Mouse (Mus musculus) forebrain, embryonic 11.5 days (tissue): ENCODE data around the gene Lin37. TPM values are rescaled to one million over a fixed set of nuclear protein-coding genes. Genes with fewer than 3 reads are reported as not detected.

Experiments used
- ATAC-seq: fragments of 200-750 bp; cut with Nextera tagmentation; replicated peaks from 2 replicates; pipeline ENCODE4 v1.8.0; 2017; ENCODE audit warnings: moderate TSS enrichment; ENCODE audit not compliant: low FRiP score
- DNase-seq: peaks from one replicate; pipeline ENCODE4 v3.0.0-alpha.2; 2017; ENCODE audit warnings: low spot score
- H3K27ac ChIP-seq: fragments of 300-500 bp; sonication (generic); 2 replicates; pipeline ENCODE4 v1.5.1; 2014; ENCODE audit warnings: low read depth, low read length
- H3K27me3 ChIP-seq: fragments of 300-500 bp; sonication (generic); 2 replicates; pipeline ENCODE4 v1.6.1; 2014; ENCODE audit warnings: mild to moderate bottlenecking, low read length, mixed read lengths; ENCODE audit not compliant: control insufficient read depth, insufficient read depth
- H3K36me3 ChIP-seq: fragments of 300-500 bp; sonication (generic); 2 replicates; pipeline ENCODE4 v1.6.1; 2014; ENCODE audit warnings: mild to moderate bottlenecking, low read length, moderate library complexity, mixed read lengths; ENCODE audit not compliant: control insufficient read depth, insufficient read depth
- H3K4me1 ChIP-seq: fragments of 300-500 bp; sonication (generic); replicated peaks from 2 replicates; pipeline ENCODE4 v1.6.1; 2014; ENCODE audit warnings: low read length, mixed read lengths; ENCODE audit not compliant: control insufficient read depth, insufficient read depth
- H3K4me2 ChIP-seq: fragments of 300-500 bp; sonication (generic); 2 replicates; pipeline ENCODE4 v1.6.1; 2014; ENCODE audit warnings: low read depth, mild to moderate bottlenecking, low read length, moderate library complexity, mixed read lengths; ENCODE audit not compliant: severe bottlenecking
- H3K4me3 ChIP-seq: fragments of 300-500 bp; sonication (generic); 2 replicates; pipeline ENCODE4 v1.5.1; 2014; ENCODE audit warnings: low read depth, low read length
- H3K9ac ChIP-seq: fragments of 300-500 bp; sonication (generic); 2 replicates; pipeline ENCODE4 v1.6.1; 2014; ENCODE audit warnings: low read length
- H3K9me3 ChIP-seq: fragments of 300-500 bp; sonication (generic); 2 replicates; pipeline ENCODE4 v1.6.1; 2016; ENCODE audit warnings: low read length, mixed read lengths; ENCODE audit not compliant: control insufficient read depth
- WGBS: fragments of 180-500 bp; shearing (Covaris S2); extraction: QIAGEN DNeasy Blood & Tissue Kit; methylation state at CpG from one replicate; pipeline ENCODE4 v1.1.7; 2014; 5-methylcytosine and 5-hydroxymethylcytosine counted together
- polyA plus RNA-seq: library from polyadenylated mRNA; unstranded; fragments of >200 nt; fragmentation: Nextera tagmentation; extraction: Ambion mirVana; gene quantifications from 2 replicates; pipeline ENCODE4 v1.2.1, GENCODE M21; 2014

Gene Lin37
- polyA plus RNA-seq, 1 experiment from 2014 or later = 45.7 TPM

- H3K4me2 ChIP-seq = no peak overlapping the region
- 90% methylated on average over 5 of the region's 5 CpGs for WGBS
- H3K36me3 ChIP-seq = peaks cover 49% of the 10 kb centered on the region
- no peak for ATAC-seq
- no peaks in the 10 kb centered on the region for H3K4me1 ChIP-seq
- no peak overlapping the region for H3K27ac ChIP-seq
- no peaks in the 10 kb centered on the region for H3K27me3 ChIP-seq
- H3K4me3 ChIP-seq = no peak overlapping the region
- no peaks in the 10 kb centered on the region for H3K9me3 ChIP-seq
- no peak overlapping the region for H3K9ac ChIP-seq
- no peak for DNase-seq
Observed at GRCm38 (mm10) chr7:30572389-30572788, 12.8 kb upstream of the Lin37 start.

GRCm38 (mm10) chr7:30567555-30567954 lies 7.9 kb upstream of the Lin37 start:
- Histone ChIP-seq H3K9ac (no peak overlapping the region), H3K4me1 (peaks cover 5% of the 10 kb centered on the region; the same call in 1 of the 2 replicates), H3K27ac (no peak overlapping the region), H3K27me3 (no peaks in the 10 kb centered on the region), H3K36me3 (peaks cover 13% of the 10 kb centered on the region), H3K4me3 (no peak overlapping the region), H3K9me3 (no peaks in the 10 kb centered on the region), H3K4me2 (no peak overlapping the region)
- WGBS = 87% methylated on average over 11 of the region's 11 CpGs
- DNase-seq (no peak), ATAC-seq (no peak)

GRCm38 (mm10) chr7:30566033-30566432 lies 6.4 kb upstream of the Lin37 start:
- ATAC-seq (no peak), DNase-seq (no peak)
- no peak overlapping the region for H3K4me2 ChIP-seq
- WGBS = 92% methylated on average over 9 of the region's 9 CpGs
- H3K9me3 ChIP-seq = no peaks in the 10 kb centered on the region
- H3K9ac ChIP-seq = no peak overlapping the region
- peaks cover 13% of the 10 kb centered on the region for H3K36me3 ChIP-seq
- H3K27ac ChIP-seq = no peak overlapping the region
- H3K27me3 ChIP-seq = no peaks in the 10 kb centered on the region
- H3K4me3 ChIP-seq = no peak overlapping the region
- H3K4me1 ChIP-seq = peaks cover 8% of the 10 kb centered on the region; the same call in 1 of the 2 replicates

GRCm38 (mm10) chr7:30564970-30565571 lies 5.4 kb upstream of the Lin37 start, which contains the start of gene Igflr1:
Gene Igflr1 (plus strand): TSS chr7:30565427.
- no peak within 1 kb of the TSS for H3K4me3 ChIP-seq
- 97% methylated on average over 12 of the region's 12 CpGs for WGBS
- H3K36me3 ChIP-seq = peaks cover 10% of the 10 kb centered on the region
- peaks cover 8% of the 10 kb centered on the region; the same call in 1 of the 2 replicates for H3K4me1 ChIP-seq
- no peak within 1 kb of the TSS for H3K4me2 ChIP-seq
- DNase-seq = no peak
- ATAC-seq = no peak
- no peak within 1 kb of the TSS for H3K27ac ChIP-seq
- no peaks in the 10 kb centered on the region for H3K9me3 ChIP-seq
- H3K9ac ChIP-seq = no peak within 1 kb of the TSS
- H3K27me3 ChIP-seq = no peaks in the 10 kb centered on the region

GRCm38 (mm10) chr7:30563906-30564280 lies 4.3 kb upstream of the Lin37 start:
- Histone ChIP-seq H3K27me3 (no peaks in the 10 kb centered on the region), H3K27ac (peak overlapping the region; percentile 80; the same call in 1 of the 2 replicates), H3K9me3 (no peaks in the 10 kb centered on the region), H3K4me2 (peak overlapping the region; percentile 87), H3K36me3 (peaks cover 1% of the 10 kb centered on the region), H3K9ac (peak overlapping the region; percentile 70), H3K4me3 (peak overlapping the region; percentile 66), H3K4me1 (peaks cover 8% of the 10 kb centered on the region; the same call in 1 of the 2 replicates)
- DNase-seq = no peak
- WGBS = 20% methylated on average over 6 of the region's 6 CpGs
- no peak for ATAC-seq

- H3K36me3 ChIP-seq = no peaks in the 10 kb centered on the region; the same call in 1 of the 2 replicates
- WGBS = under 1% methylated on average over 44 of the region's 45 CpGs
- H3K27me3 ChIP-seq = no peaks in the 10 kb centered on the region
- DNase-seq (peak; percentile 96), ATAC-seq (peak; percentile 84)
- peak within 1 kb of the TSS; percentile 80 for H3K27ac ChIP-seq
- H3K4me1 ChIP-seq = peaks cover 8% of the 10 kb centered on the region; the same call in 1 of the 2 replicates
- H3K4me2 ChIP-seq = peak within 1 kb of the TSS; percentile 87
- H3K4me3 ChIP-seq = peak within 1 kb of the TSS; percentile 66
- no peaks in the 10 kb centered on the region for H3K9me3 ChIP-seq
- H3K9ac ChIP-seq = peak within 1 kb of the TSS; percentile 70
Observed at GRCm38 (mm10) chr7:30563117-30563905, 3.7 kb upstream of the Lin37 start, which contains the start of the genes U2af1l4, Gm49396 and Psenen. Gene U2af1l4 (plus strand): TSS chr7:30563301. Gene Gm49396 (plus strand): TSS chr7:30563344. Gene Psenen (minus strand): TSS chr7:30563627.

- Histone ChIP-seq H3K27me3 (no peaks in the 10 kb centered on the region), H3K36me3 (no peaks in the 10 kb centered on the region; the same call in 1 of the 2 replicates), H3K4me1 (peaks cover 8% of the 10 kb centered on the region; the same call in 1 of the 2 replicates), H3K9me3 (no peaks in the 10 kb centered on the region), H3K9ac (peak overlapping the region; percentile 70), H3K4me2 (peak overlapping the region; percentile 87), H3K4me3 (peak overlapping the region; percentile 66), H3K27ac (peak overlapping the region; percentile 2; the same call in 1 of the 2 replicates)
- 2% methylated on average over 27 of the region's 27 CpGs for WGBS
- no peak; the same call in 1 of the 2 replicates for ATAC-seq
- DNase-seq = no peak
Observed at GRCm38 (mm10) chr7:30562526-30563116, 3.0 kb upstream of the Lin37 start.

- 76% methylated on average over 2 of the region's 2 CpGs for WGBS
- no peak for DNase-seq
- H3K9ac ChIP-seq = no peak overlapping the region; the same call in 1 of the 2 replicates
- H3K4me2 ChIP-seq = no peak overlapping the region
- peaks cover 3% of the 10 kb centered on the region; the same call in 1 of the 2 replicates for H3K36me3 ChIP-seq
- no peak for ATAC-seq
- H3K4me1 ChIP-seq = peaks cover 8% of the 10 kb centered on the region; the same call in 1 of the 2 replicates
- H3K9me3 ChIP-seq = no peaks in the 10 kb centered on the region
- H3K27ac ChIP-seq = no peak overlapping the region
- H3K4me3 ChIP-seq = no peak overlapping the region
- H3K27me3 ChIP-seq = no peaks in the 10 kb centered on the region
Observed at GRCm38 (mm10) chr7:30560296-30560695, 658 bp upstream of the Lin37 start.
